Mouse (Mus musculus) thymus, postnatal 0 days (tissue): Measurements from ENCODE around the gene Ano1. TPM values are rescaled to one million over a fixed set of nuclear protein-coding genes. Genes with fewer than 3 reads are reported as not detected.
A peak's percentile ranks its signal among the peaks of the same experiment; 100 is the strongest.

Experiments
- DNase-seq: peaks from one replicate; pipeline ENCODE4 v3.0.0-alpha.2; 2015; ENCODE audit warnings: low spot score
- polyA plus RNA-seq: library from polyadenylated mRNA; unstranded; fragments of >200 nt; fragmentation: Nextera tagmentation; extraction: Ambion mirVana; gene quantifications from 2 replicates; pipeline ENCODE4 v1.2.1, GENCODE M21; 2015

The Ano1 gene
- polyA plus RNA-seq, 1 experiment from 2014 or later = 1.3 TPM

DNA sequence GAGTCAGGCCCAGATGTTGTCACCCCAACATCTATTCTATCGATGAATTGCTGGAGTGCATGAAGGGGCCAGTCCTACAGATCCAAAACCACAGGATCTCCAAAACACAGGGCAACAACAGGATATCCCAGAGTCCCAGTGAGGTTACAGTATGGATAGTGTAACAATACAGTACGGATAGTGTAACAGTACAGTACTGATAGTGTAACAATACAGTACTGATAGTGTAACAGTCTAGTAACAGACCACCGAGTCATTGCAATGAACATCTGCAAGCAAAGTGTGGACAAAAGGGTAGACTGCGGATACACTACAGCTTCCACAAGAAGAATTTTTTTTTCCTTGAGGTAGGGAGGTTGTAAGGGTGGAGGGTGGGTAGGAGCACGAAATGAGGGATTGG lies 210.4 kb downstream of the Ano1 start:
- no peak for DNase-seq

DNA sequence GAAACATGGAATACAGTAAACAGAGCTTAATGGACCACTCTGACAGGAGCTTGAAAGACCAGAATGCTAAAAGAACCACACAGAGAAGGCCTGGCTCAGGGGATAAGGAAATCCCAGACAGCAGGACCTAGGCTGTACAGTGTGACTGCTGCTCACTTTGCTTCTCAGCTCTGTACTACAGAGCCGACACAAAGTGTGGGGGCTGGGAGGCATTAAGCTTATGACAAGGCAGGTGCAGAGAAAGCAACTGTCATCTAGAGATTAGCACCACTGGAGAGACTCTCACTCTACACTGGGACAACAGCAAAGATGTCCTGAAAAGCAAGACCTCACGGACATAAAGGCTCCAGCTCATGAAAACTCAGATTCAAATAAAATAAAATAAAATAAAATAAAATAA lies 212.6 kb downstream of the Ano1 start:
- DNase-seq = peak; percentile 63

Other genes starting within 250 kb of the Ano1 start
- gene Ppfia1, start 198.2 kb downstream of the Ano1 start, polyA plus RNA-seq = 26.0 and 27.0 TPM in 2 replicates
- 8.3 and 10.0 TPM in 2 replicates for gene Fadd, start 169.5 kb downstream of the Ano1 start, polyA plus RNA-seq
- gene Fgf3, start 86.1 kb upstream of the Ano1 start, polyA plus RNA-seq = 0.88 and 1.1 TPM in 2 replicates
- gene Fgf4, start 95.4 kb upstream of the Ano1 start, polyA plus RNA-seq = 0.04 and 0.27 TPM in 2 replicates
- 0.36 and 0.56 TPM in 2 replicates for gene Fgf15, start 144.6 kb upstream of the Ano1 start, polyA plus RNA-seq
- 25.4 and 26.4 TPM in 2 replicates for gene LTO1, start 163.1 kb upstream of the Ano1 start, polyA plus RNA-seq
- 7.4 and 10.0 TPM in 2 replicates for gene Ccnd1, start 188.0 kb upstream of the Ano1 start, polyA plus RNA-seq